Mouse (Mus musculus) CD4-positive, CD25-positive, alpha-beta regulatory T cell, adult 2 months (primary cell): ENCODE data around the gene Apoo.
"Not testable (repeated sequence)": the region's sequence is repeated elsewhere in the genome, so short reads cannot be mapped to it uniquely, and the experiment has no call there.

Source experiments
- DNase-seq: peaks from one replicate; pipeline ENCODE4 v3.0.0-alpha.2; 2012; ENCODE audit warnings: low read depth, low spot score

Apoo gene

DNA sequence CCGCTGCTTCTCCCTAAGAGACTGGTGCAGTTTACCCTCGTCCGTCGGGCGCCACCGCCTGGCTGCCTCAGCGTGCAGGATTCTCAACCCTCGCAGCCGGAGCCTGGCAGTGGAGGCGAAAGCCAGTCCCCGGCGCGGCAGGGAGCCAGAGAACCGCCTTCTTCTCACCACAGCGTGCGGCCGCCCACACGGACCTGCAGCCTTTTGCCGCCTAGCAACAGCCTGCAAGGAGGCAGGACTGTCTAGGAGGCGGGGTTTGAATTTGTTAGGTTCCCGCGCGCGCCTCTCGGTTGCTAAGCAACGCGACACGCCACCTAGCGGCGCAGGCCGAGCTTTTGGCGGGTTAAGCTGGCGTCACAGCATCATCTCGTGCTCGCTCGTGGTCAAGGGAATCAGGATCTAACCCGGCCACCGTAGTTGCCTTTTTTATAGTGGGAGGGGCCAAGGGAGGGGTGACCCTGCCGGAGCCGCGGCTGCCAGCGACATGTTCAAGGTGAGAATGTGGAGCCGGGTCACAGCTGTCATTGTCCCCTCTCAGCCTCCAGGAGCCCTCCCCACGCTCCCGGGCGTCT is at the start of gene Apoo, which contains the start of gene Fam90a1b:
Gene Apoo, plus strand, starts transcription at position 448 of the 572 bp plus-strand sequence.
Gene Fam90a1b, minus strand, starts transcription at position 108 of the 572 bp plus-strand sequence.
- DNase-seq, result peak; percentile 96

- DNase-seq, result no peak
Measured at GRCm38 (mm10) chrX:94321036-94321902, 45.6 kb upstream of the Apoo start.

GRCm38 (mm10) chrX:94343638-94344037 is 23.3 kb upstream of the Apoo start:
- DNase-seq, result not testable (repeated sequence)

DNA sequence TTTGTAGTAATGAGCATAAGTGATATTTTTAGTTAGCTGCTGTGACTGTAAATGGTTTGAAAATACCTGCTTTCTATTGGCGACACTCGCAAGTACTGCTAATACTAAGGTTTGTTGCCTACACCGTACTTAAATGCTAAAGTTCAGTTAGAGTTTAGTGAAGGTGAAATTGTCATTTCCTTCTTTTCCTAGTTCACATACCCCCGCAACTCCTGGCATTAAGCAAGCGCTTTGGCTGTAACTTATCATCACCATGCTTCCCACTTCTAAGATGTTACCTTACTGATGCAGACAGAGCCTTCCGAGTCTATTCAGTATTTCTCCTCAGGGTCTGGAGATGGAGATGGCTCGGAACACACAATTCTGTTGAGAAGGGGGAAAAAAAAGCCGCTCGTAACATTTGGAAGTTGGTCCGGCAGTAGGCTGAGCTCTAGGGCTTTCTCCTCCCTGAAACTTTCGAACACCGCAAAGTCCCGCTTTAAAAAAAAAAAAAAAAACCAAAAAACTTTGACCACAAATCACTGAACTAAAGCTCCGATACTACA is 1.5 kb upstream of the Apoo start:
- peak; percentile 10 for DNase-seq

GRCm38 (mm10) chrX:94366029-94366428 is 888 bp upstream of the Apoo start:
- DNase-seq, result peak; percentile 25

GRCm38 (mm10) chrX:94367248-94367647 is 331 bp downstream of the Apoo start:
- peak; percentile 53 for DNase-seq

DNA sequence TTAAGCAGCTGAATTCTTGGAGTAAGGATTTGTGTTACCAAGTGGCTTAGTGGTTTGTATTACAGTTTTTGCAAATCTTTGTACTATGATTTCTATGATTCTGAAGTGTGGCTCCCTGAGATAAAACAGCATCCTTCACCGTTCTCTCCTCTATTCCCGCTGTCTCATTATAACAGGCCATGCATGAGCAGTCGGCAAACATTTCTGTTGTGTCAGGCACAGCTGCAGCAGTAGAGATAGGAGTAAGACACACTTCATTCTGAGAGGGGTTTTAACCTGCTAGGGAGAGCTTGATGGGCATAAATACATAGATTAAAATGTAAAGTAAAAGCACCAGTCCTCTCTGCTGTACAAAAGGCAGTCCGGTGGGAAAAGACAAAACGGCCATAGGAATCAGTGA is 11.8 kb downstream of the Apoo start:
- DNase-seq, result no peak

GRCm38 (mm10) chrX:94408975-94409374 is 42.1 kb downstream of the Apoo start:
- DNase-seq, result peak; percentile 1

DNA sequence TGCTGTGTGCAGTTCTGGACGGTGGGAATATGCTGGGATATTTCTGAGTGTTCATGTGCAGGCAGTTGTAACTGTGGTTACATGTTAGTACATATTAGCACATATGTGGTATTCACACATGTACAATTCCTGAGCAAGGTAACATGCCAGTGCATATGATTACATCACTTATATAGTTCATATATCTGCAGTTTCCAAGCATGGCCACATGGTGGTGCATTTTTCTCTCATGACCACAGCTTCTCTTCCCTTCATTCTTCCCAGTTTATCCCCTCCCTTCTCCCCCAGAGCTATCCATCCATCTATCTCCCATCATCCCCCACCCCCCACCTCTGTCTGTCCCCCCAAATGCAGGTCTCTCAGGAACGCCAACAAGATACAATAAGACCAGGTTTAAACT is 53.3 kb downstream of the Apoo start:
- peak; percentile 1 for DNase-seq

- peak; percentile 30 for DNase-seq
Measured at GRCm38 (mm10) chrX:94431548-94432375, 64.8 kb downstream of the Apoo start.

DNA sequence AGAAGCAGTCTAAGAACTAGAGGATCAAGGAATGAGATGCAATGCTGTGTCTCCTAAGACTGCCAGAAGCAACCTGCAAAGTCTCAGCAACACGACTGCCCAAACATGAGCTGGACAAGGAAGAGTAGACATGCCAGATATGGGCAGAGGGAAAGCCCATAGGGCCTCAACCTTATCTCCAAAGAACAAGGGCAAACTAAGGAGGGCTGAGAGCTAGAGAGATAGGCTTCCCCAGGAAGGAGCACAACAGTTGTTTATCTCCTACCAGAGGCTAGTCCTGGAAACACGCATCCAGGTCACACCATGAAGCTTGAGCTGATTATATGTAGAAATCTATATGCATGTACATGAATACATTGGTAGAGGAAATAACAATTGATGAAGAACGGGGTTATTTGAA is 78.5 kb downstream of the Apoo start:
- not testable (repeated sequence) for DNase-seq

DNA sequence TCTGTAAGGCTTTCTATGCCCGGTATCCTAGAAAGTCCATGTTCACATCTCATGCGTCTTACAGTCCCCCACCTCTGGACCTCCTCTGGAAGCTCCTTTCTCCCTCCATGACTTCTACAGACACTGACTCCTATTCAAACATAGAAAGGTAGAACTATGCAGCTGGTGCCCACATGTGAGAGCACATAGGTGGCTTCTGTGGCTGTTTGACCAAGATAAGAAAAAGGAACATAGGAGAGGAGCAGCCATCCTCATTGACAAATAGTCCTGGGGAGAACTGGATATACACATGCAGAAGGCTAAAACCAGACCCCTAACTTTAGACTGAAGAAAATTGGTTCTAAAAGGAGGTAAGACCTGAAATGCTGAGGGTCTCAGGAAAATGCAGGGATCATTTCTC is 79.1 kb downstream of the Apoo start:
- not testable (repeated sequence) for DNase-seq

DNA sequence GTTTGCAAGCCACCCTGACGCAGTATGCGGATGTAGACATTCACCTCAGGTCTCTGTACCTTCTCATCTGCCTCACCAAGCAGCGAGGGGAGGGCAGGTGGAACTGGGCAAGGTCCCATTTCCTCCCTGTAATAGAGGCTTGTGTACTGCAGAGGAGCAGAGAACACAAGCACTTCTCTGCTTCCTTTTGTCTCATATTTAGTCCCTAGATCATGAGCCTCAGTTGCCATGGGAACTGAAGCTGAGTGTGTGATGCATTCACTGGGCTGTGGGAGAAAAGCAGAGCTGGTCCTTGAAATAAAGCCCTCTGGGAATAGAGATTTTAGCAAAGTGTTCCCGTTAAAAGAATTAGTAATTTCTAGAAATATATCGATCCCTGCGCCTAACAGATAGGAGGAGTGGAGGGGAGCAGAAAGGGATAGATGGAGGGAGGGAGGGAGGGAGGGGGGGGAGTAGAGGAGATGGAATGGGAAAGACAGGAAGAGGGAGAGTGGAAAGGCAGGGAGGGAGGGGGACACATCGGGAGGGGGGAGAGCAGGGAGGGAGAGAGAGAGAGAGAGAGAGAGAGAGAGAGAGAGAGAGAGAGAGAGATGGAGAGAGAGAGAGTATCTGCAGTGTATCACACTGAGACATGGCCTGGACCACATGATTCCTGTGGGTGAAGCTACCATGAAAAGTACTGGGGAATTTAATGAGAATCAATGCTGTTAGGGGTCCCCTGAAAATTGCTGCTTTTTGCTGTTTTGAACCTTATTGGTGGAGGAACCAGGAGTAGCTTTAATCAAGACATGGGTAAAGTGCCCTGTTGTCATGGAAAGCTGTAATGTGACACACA is 83.3 kb downstream of the Apoo start:
- DNase-seq, result not testable (repeated sequence)

DNA sequence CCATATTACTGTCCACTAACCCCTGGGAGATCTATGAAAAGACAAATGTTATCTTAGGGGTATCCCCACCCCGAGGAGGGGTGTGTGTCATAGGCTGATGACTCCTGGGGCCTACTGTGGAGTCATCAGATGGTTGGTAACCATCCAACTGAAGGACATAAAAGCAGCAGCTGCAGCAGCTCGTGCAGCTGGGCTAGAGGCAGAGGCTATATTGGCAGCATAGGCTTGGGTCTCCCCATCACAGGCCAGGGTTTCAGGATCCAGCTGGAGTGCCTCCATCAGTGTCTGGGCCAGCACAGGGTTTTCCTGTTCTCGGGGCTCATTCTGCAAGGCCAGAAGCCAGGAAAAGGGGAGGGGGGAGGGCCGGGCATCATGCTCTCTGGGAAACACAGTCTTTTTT is 92.4 kb downstream of the Apoo start:
- DNase-seq, result no peak

DNA sequence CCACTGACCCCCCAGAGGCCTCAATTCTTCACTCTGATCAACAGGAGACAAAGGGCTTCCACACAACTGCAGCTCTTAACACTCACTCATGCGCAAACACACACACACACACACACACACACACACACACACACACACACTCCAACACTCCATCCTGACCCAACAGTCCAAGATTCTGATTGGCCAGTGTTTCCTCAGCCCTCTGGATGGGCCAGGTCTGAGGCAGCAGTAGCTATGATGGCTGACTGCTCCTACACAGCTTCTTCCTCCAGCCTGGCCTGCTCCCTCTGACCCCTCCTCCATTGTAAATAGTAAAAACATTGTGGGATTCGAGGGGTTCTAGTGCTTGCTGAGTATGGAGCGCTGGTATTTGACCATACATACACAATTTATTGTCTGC is 94.6 kb downstream of the Apoo start:
- DNase-seq, result not testable (repeated sequence)

GRCm38 (mm10) chrX:94462604-94463429 is 95.9 kb downstream of the Apoo start:
- not testable (repeated sequence) for DNase-seq
